19 mouse cellular contexts compared by ENCODE assay signal in the genomic region with DNA sequence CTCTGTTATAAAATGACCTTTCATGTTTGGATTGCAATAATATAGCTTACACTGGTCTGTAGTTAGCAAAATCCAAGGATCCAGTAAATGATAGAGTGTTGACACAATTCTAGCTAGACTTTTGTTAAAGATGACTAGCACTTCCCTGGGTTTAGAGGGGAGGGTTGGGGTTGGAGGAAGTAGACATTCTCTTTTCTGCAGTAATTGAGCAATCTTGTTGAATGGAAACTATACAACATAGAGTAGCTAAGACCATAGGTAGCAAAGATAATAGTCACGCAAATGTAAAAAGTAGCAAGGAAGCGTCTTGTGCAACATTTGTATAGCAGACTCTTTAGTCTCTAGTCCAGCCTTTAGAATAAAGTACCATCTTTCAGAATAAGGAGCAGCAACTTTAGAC.
DNase-seq lines count a peak whose midpoint lies in the region; ATAC-seq lines count a peak whose summit lies in the region.
"Had no signal": no experiment of that assay in that cellular context is flagged by ENCODE, and none has a peak within 500 bp of the region (broad histone marks: within the 10 kb centered on the region; RNA-seq: fewer than 3 reads in every experiment).

No protein-coding gene starts in this region.

- intact Hi-C loops in heart, postnatal 36 days (cut with DNase I): no loop called here

- peaks cover 35% of the 10 kb centered on the region for H3K4me1 ChIP-seq in heart, embryonic 15.5 days (replicated peaks)
- H3K4me1 ChIP-seq in kidney, embryonic 15.5 days: peaks cover 14% of the 10 kb centered on the region
- H3K4me1 ChIP-seq in lung, embryonic 16.5 days (replicated peaks; ENCODE audit: control insufficient read depth, insufficient read depth, low read length): peaks cover 31% of the 10 kb centered on the region
- H3K4me1 ChIP-seq: liver, embryonic 13.5 days had no signal

- H3K27ac ChIP-seq in heart, embryonic 15.5 days: peak overlapping the region; percentile 34; the same call in 1 of the 2 replicates
- H3K27ac ChIP-seq in kidney, embryonic 15.5 days: 0 out of 2 replicates have a peak overlapping the region, but pooled peaks have one; percentile 23
- H3K27ac ChIP-seq in lung, embryonic 16.5 days (ENCODE audit: low read length): peak overlapping the region; percentile 49; the same call in 1 of the 2 replicates
- H3K27ac ChIP-seq: embryonic facial prominence, embryonic 12.5 days; liver, embryonic 13.5 days; stomach, postnatal 0 days had no signal

- no peak for DNase-seq in heart, postnatal 36 days
- DNase-seq in kidney, adult 11 months: no peak
- DNase-seq in lung, postnatal 10 days: no peak
- DNase-seq in cerebellum, postnatal 10 days: no peak
- DNase-seq: cerebellum, adult 11-12 months; liver, embryonic 13.5 days; right cerebral cortex, postnatal 14 days; thymus, adult 2 months; thymus, postnatal 4 days had no signal

- H3K9me3 ChIP-seq in heart, embryonic 15.5 days (replicated peaks): no peaks in the 10 kb centered on the region
- no peaks in the 10 kb centered on the region for H3K9me3 ChIP-seq in kidney, embryonic 15.5 days (replicated peaks)
- no peaks in the 10 kb centered on the region for H3K9me3 ChIP-seq in lung, embryonic 16.5 days (ENCODE audit: control insufficient read depth, low read length)
- H3K9me3 ChIP-seq: embryonic facial prominence, embryonic 12.5 days; liver, embryonic 13.5 days had no signal

- ATAC-seq in heart, embryonic 15.5 days (replicated peaks; ENCODE audit: insufficient number of reproducible peaks, insufficient read depth, low FRiP score, low read depth): no peak
- ATAC-seq in kidney, embryonic 15.5 days (replicated peaks; ENCODE audit: low FRiP score): no peak
- no peak for ATAC-seq in lung, embryonic 16.5 days (ENCODE audit: low read depth)
- peak; percentile 84 for ATAC-seq in common myeloid progenitor, adult 5-6 weeks (replicated peaks; ENCODE audit: low read depth, poor library complexity, severe bottlenecking)
- ATAC-seq: inflammation-experienced regulatory T-cells, adult 6 months; Patski had no signal

- H3K27me3 ChIP-seq in heart, embryonic 15.5 days: no peaks in the 10 kb centered on the region
- no peaks in the 10 kb centered on the region for H3K27me3 ChIP-seq in kidney, embryonic 15.5 days
- H3K27me3 ChIP-seq in lung, embryonic 16.5 days (ENCODE audit: control insufficient read depth, insufficient read depth, low read depth, low read length): no peaks in the 10 kb centered on the region
- H3K27me3 ChIP-seq: CH12.LX; embryonic facial prominence, embryonic 12.5 days; liver, embryonic 13.5 days; Patski had no signal

- H3K4me3 ChIP-seq in heart, embryonic 15.5 days: no peak overlapping the region
- no peak overlapping the region for H3K4me3 ChIP-seq in kidney, embryonic 15.5 days (replicated peaks)
- H3K4me3 ChIP-seq in lung, embryonic 16.5 days (ENCODE audit: low read length): no peak overlapping the region
- H3K4me3 ChIP-seq: embryonic facial prominence, embryonic 12.5 days; liver, embryonic 13.5 days had no signal

- H3K9ac ChIP-seq in heart, embryonic 15.5 days: no peak overlapping the region
- H3K9ac ChIP-seq in kidney, embryonic 15.5 days: no peak overlapping the region
- H3K9ac ChIP-seq in lung, embryonic 16.5 days (ENCODE audit: low read length): no peak overlapping the region
- H3K9ac ChIP-seq: embryonic facial prominence, embryonic 12.5 days; liver, embryonic 13.5 days had no signal

- H3K36me3 ChIP-seq in heart, embryonic 15.5 days: no peaks in the 10 kb centered on the region
- no peaks in the 10 kb centered on the region for H3K36me3 ChIP-seq in kidney, embryonic 15.5 days
- H3K36me3 ChIP-seq in lung, embryonic 16.5 days (ENCODE audit: control insufficient read depth, insufficient read depth, low read length): no peaks in the 10 kb centered on the region
- H3K36me3 ChIP-seq: embryonic facial prominence, embryonic 12.5 days; liver, embryonic 13.5 days had no signal

- 91% methylated on average over 2 of the region's 2 CpGs for WGBS in heart, embryonic 15.5 days
- WGBS in kidney, embryonic 15.5 days: 92% methylated on average over 2 of the region's 2 CpGs
- 82% methylated on average over 2 of the region's 2 CpGs for WGBS in lung, embryonic 16.5 days

- no peak overlapping the region for H3K4me2 ChIP-seq in heart, embryonic 15.5 days
- no peak overlapping the region for H3K4me2 ChIP-seq in kidney, embryonic 15.5 days
- H3K4me2 ChIP-seq in lung, embryonic 16.5 days (ENCODE audit: low read depth, low read length): no peak overlapping the region
- H3K4me2 ChIP-seq: embryonic facial prominence, embryonic 12.5 days; heart, embryonic 11.5 days; liver, embryonic 13.5 days had no signal
